Mouse (Mus musculus): ENCODE measurements around the gene Tnfrsf14. TPM values are rescaled to one million over a fixed set of nuclear protein-coding genes. Genes with fewer than 3 reads are reported as not detected.
A peak's percentile ranks its signal among the peaks of the same experiment; 100 is the strongest.

Tnfrsf14 gene
- polyA plus RNA-seq, 1 experiment from 2014 or later: 8.0 TPM

- ATAC-seq (ENCODE audit: insufficient read depth, low FRiP score, low read depth): peak; percentile 72; the same call in 1 of the 2 replicates
- H3K27me3 ChIP-seq (replicated peaks): no peaks in the 10 kb centered on the region
- H3K4me1 ChIP-seq: peaks cover 16% of the 10 kb centered on the region
Observed at GRCm38 (mm10) chr4:154929088-154929660, 811 bp upstream of the Tnfrsf14 start.

DNA sequence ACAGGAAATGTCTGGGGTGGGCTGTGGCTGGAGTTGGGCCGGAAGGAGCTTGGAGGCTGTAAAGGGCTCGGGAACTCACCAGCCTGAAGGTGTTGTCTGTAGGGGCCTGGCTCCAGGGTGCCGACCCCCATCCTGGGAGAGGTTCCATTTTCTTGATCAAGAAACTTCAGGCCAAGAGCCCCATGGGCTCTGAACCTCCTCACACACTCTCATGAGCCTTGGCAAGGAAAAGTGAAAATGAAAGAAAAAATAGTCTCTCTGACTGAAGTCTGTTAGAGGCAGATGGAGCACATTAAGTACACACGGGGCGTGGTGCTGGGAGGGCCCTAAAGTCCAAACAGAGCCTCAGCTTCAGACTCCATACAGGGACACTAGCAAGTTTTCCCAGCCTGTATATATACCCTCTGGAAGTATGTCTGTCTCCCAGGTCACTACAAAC lies 445 bp downstream of the Tnfrsf14 start:
- peak overlapping the region; percentile 79 for H3K27ac ChIP-seq
- H3K4me2 ChIP-seq: peak overlapping the region; percentile 49
- ATAC-seq (ENCODE audit: insufficient read depth, low FRiP score, low read depth): peak; percentile 83
- peak overlapping the region; percentile 16; the same call in 1 of the 2 replicates for H3K9ac ChIP-seq
- no peaks in the 10 kb centered on the region for H3K9me3 ChIP-seq
- H3K4me1 ChIP-seq: peaks cover 16% of the 10 kb centered on the region
- no peaks in the 10 kb centered on the region for H3K27me3 ChIP-seq (replicated peaks)
- no peaks in the 10 kb centered on the region for H3K36me3 ChIP-seq
- H3K4me3 ChIP-seq (replicated peaks): peak overlapping the region; percentile 33
- WGBS: 26% methylated on average over 5 of the region's 5 CpGs

More at GRCm38 (mm10) chr4:154929088-154929660, 811 bp upstream of the Tnfrsf14 start:
- Histone ChIP-seq H3K9me3 (no peaks in the 10 kb centered on the region), H3K4me2 (no peak overlapping the region), H3K27ac (peak overlapping the region; percentile 36; the same call in 1 of the 2 replicates), H3K4me3 (replicated peaks) (no peak overlapping the region), H3K9ac (no peak overlapping the region), H3K36me3 (no peaks in the 10 kb centered on the region)
- WGBS: 74% methylated on average over 12 of the region's 12 CpGs

DNA sequence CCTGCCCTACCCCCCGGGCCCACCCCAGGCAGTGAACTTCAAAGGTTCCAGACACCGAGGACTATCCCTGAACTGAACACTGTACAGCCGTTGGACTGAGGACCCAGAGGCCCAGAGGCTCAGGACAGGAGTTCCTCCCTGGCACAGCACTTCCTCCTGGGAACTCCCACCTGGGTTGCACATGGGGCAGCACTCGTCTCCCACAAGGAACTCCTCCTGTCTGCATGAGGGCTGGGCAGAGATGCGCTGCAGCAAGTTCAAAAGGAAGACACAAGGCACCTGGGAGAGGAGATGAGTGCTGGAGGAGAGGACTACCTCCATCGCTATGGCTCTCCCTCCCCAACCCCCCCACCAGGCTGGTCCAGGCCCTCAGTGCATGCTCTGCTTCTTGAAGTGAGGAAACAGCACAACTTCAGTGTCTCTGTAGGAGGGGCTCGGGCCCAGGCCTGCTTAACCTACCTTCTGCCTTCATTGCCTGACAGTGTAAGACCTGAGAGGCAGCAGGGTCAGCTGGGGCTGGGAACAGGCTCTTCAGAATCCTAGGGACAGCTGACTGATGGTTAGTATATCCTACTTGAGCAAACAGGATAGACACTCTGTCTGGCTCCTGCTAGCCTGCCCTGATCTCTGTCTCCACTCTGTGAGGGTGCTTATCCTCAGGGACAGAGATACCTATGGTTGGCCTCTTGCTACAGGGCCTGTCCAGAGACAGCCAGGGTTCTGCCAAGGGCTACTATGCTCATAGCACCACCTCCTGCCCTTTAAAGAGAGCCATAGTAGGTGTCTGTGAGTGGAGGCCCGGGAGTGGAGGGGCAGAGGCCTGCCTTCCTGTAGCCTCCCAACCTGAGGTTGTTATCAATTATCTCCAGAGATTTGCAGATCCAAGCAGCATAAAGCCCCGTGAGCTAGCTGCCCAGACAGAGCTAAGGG lies 1.1 kb downstream of the Tnfrsf14 start:
- H3K4me2 ChIP-seq: peak overlapping the region; percentile 49
- H3K27me3 ChIP-seq (replicated peaks): no peaks in the 10 kb centered on the region
- WGBS: 56% methylated on average over 9 of the region's 9 CpGs
- no peaks in the 10 kb centered on the region for H3K9me3 ChIP-seq
- peak overlapping the region; percentile 16; the same call in 1 of the 2 replicates for H3K9ac ChIP-seq
- H3K36me3 ChIP-seq: no peaks in the 10 kb centered on the region
- peaks cover 16% of the 10 kb centered on the region for H3K4me1 ChIP-seq
- H3K27ac ChIP-seq: peak overlapping the region; percentile 79
- H3K4me3 ChIP-seq (replicated peaks): peak overlapping the region; percentile 33
- peak; percentile 28; the same call in 1 of the 2 replicates for ATAC-seq (ENCODE audit: insufficient read depth, low FRiP score, low read depth)

DNA sequence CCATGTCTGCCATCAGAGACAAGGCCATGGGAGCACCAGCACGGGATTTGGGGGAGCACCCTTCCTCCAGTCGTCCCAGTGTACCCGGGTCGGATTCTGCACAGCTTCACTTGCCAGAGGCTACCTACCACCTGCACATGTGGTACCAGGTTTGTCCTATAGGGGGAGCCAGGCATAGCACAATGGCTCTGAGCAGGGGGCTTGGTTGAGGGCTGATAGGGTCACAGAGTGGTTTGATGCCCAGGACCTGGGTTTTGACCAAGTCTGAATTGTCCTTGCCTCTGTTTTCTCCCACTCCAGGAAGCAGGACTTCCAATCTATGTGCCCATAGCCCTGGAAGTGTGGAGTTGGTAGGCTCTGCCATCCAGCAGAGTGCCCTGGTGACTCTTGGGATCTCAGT lies 3.0 kb downstream of the Tnfrsf14 start:
- Histone ChIP-seq H3K4me1 (peaks cover 16% of the 10 kb centered on the region), H3K27me3 (replicated peaks) (no peaks in the 10 kb centered on the region), H3K27ac (no peak overlapping the region), H3K36me3 (no peaks in the 10 kb centered on the region), H3K4me3 (replicated peaks) (no peak overlapping the region), H3K4me2 (no peak overlapping the region), H3K9ac (no peak overlapping the region), H3K9me3 (no peaks in the 10 kb centered on the region)
- no peak for ATAC-seq (ENCODE audit: insufficient read depth, low FRiP score, low read depth)
- 57% methylated on average over 4 of the region's 4 CpGs for WGBS

DNA sequence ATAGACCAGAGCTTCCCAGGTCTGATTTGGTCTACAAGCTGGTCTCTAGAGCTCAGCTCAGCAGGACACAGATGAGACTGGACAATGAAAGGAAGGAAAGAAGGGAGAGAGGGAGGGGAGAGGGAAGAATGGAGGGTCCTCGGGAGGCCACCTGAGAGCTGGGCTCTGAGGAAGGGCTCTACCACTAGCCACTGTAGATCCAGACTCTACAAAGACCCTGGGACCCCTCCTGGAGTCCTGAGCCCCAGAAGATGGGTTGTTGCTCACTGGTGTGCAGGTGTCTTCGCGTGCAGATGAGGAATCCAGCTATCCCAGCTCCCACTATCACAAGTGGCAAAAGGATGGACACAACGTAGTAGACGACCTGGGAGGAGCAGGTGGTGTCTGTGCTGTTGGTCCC lies 5.4 kb downstream of the Tnfrsf14 start:
- 79% methylated on average over 5 of the region's 5 CpGs for WGBS

GRCm38 (mm10) chr4:154922291-154922690 lies 6.1 kb downstream of the Tnfrsf14 start:
- no peak overlapping the region for H3K4me3 ChIP-seq (replicated peaks)
- H3K4me1 ChIP-seq: 0 out of 2 replicates have a peak, but pooled peaks cover 4% of the 10 kb centered on the region
- H3K4me2 ChIP-seq: no peak overlapping the region
- H3K27me3 ChIP-seq (replicated peaks): no peaks in the 10 kb centered on the region
- WGBS: 82% methylated on average over 4 of the region's 4 CpGs
- no peak for ATAC-seq (ENCODE audit: insufficient read depth, low FRiP score, low read depth)
- H3K9ac ChIP-seq: no peak overlapping the region
- no peaks in the 10 kb centered on the region for H3K9me3 ChIP-seq
- H3K36me3 ChIP-seq: no peaks in the 10 kb centered on the region
- H3K27ac ChIP-seq: no peak overlapping the region

More for the DNA sequence above, 5.4 kb downstream of the Tnfrsf14 start:
- Histone ChIP-seq H3K36me3 (no peaks in the 10 kb centered on the region), H3K27me3 (replicated peaks) (no peaks in the 10 kb centered on the region), H3K27ac (no peak overlapping the region), H3K4me1 (peaks cover 10% of the 10 kb centered on the region), H3K9me3 (no peaks in the 10 kb centered on the region), H3K4me2 (no peak overlapping the region), H3K9ac (no peak overlapping the region), H3K4me3 (replicated peaks) (no peak overlapping the region)
- no peak for ATAC-seq (ENCODE audit: insufficient read depth, low FRiP score, low read depth)

DNA sequence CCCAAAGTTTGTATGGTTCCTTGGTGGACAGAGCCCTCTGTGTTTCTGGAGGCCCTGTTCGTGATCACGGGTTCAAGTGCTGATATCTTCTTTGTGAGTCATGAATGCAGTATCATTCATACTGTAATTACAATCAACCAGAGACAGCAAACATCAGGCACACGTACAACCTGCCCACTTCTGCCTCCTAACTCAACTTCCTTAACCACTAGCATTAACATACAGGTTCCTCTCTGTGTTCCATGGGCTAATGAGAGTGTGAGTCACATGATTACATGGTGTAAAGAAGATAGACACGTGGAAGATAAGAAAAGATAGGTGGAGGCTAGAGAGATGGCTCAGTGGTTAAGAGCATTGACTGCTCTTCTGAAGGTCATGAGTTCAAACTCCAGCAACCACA lies 11.7 kb downstream of the Tnfrsf14 start:
- WGBS: 77% methylated on average over 4 of the region's 4 CpGs
- Histone ChIP-seq H3K27ac (no peak overlapping the region), H3K4me2 (no peak overlapping the region), H3K27me3 (replicated peaks) (no peaks in the 10 kb centered on the region), H3K9ac (no peak overlapping the region), H3K36me3 (no peaks in the 10 kb centered on the region), H3K4me3 (replicated peaks) (no peak overlapping the region), H3K4me1 (no peaks in the 10 kb centered on the region), H3K9me3 (no peaks in the 10 kb centered on the region)
- ATAC-seq (ENCODE audit: insufficient read depth, low FRiP score, low read depth): no peak

DNA sequence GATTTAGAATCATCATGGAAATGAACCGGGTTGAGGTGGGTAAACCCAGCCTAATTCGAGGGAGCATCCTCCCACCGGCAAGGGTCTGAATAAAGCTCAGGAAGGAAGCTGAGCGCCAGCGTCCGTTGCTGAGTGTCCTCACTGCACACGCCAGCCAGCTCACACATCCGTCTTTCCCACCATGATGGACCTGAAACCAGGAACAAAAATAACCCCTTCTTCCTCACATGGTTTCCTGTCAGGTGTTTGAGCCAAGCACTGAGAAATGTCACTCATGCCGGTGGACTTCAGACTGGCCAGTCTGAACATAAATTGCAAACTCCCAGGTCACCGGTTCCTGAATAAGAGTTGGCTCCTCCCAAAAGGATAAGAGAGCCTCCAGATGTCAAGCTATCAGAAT lies 13.1 kb downstream of the Tnfrsf14 start:
- no peaks in the 10 kb centered on the region for H3K9me3 ChIP-seq
- no peak overlapping the region for H3K27ac ChIP-seq
- H3K4me1 ChIP-seq: 0 out of 2 replicates have a peak, but pooled peaks cover 7% of the 10 kb centered on the region
- ATAC-seq (ENCODE audit: insufficient read depth, low FRiP score, low read depth): no peak
- no peak overlapping the region for H3K4me2 ChIP-seq
- no peak overlapping the region for H3K9ac ChIP-seq
- no peak overlapping the region for H3K4me3 ChIP-seq (replicated peaks)
- H3K27me3 ChIP-seq (replicated peaks): no peaks in the 10 kb centered on the region
- WGBS: 66% methylated on average over 10 of the region's 10 CpGs
- H3K36me3 ChIP-seq: no peaks in the 10 kb centered on the region

- no peak overlapping the region for H3K9ac ChIP-seq
- H3K9me3 ChIP-seq: no peaks in the 10 kb centered on the region
- no peak for ATAC-seq (ENCODE audit: insufficient read depth, low FRiP score, low read depth)
- H3K4me1 ChIP-seq: 0 out of 2 replicates have a peak, but pooled peaks cover 7% of the 10 kb centered on the region
- H3K27ac ChIP-seq: no peak overlapping the region
- no peak overlapping the region for H3K4me3 ChIP-seq (replicated peaks)
- no peaks in the 10 kb centered on the region for H3K36me3 ChIP-seq
- 65% methylated on average over 3 of the region's 3 CpGs for WGBS
- no peak overlapping the region for H3K4me2 ChIP-seq
- no peaks in the 10 kb centered on the region for H3K27me3 ChIP-seq (replicated peaks)
Observed at GRCm38 (mm10) chr4:154914707-154915106, 13.7 kb downstream of the Tnfrsf14 start.

GRCm38 (mm10) chr4:154914252-154914651 lies 14.1 kb downstream of the Tnfrsf14 start:
- Histone ChIP-seq H3K27ac (no peak overlapping the region), H3K9me3 (no peaks in the 10 kb centered on the region), H3K9ac (no peak overlapping the region), H3K4me1 (0 out of 2 replicates have a peak, but pooled peaks cover 7% of the 10 kb centered on the region), H3K27me3 (replicated peaks) (no peaks in the 10 kb centered on the region), H3K4me2 (no peak overlapping the region), H3K36me3 (no peaks in the 10 kb centered on the region), H3K4me3 (replicated peaks) (no peak overlapping the region)
- 89% methylated on average over 4 of the region's 4 CpGs for WGBS
- ATAC-seq (ENCODE audit: insufficient read depth, low FRiP score, low read depth): no peak

GRCm38 (mm10) chr4:154913845-154914244 lies 14.5 kb downstream of the Tnfrsf14 start:
- Histone ChIP-seq H3K4me2 (no peak overlapping the region), H3K36me3 (no peaks in the 10 kb centered on the region), H3K27ac (no peak overlapping the region), H3K9me3 (no peaks in the 10 kb centered on the region), H3K9ac (no peak overlapping the region), H3K27me3 (replicated peaks) (no peaks in the 10 kb centered on the region), H3K4me3 (replicated peaks) (no peak overlapping the region), H3K4me1 (0 out of 2 replicates have a peak, but pooled peaks cover 7% of the 10 kb centered on the region)
- ATAC-seq (ENCODE audit: insufficient read depth, low FRiP score, low read depth): no peak
- WGBS: 92% methylated on average over 3 of the region's 3 CpGs

GRCm38 (mm10) chr4:154911644-154912043 lies 16.7 kb downstream of the Tnfrsf14 start:
- ATAC-seq (ENCODE audit: insufficient read depth, low FRiP score, low read depth): peak; percentile 89
- peaks cover 12% of the 10 kb centered on the region for H3K4me1 ChIP-seq
- peak overlapping the region; percentile 42; the same call in 1 of the 2 replicates for H3K27ac ChIP-seq
- H3K9ac ChIP-seq: no peak overlapping the region
- no peak overlapping the region for H3K4me3 ChIP-seq (replicated peaks)
- H3K36me3 ChIP-seq: no peaks in the 10 kb centered on the region
- no peaks in the 10 kb centered on the region for H3K27me3 ChIP-seq (replicated peaks)
- WGBS: 53% methylated on average over 2 of the region's 2 CpGs
- no peak overlapping the region for H3K4me2 ChIP-seq
- no peaks in the 10 kb centered on the region for H3K9me3 ChIP-seq
